Mouse (Mus musculus) E14TG2a.4 (cell line): ENCODE measurements at regions not wholly inside any gene's neighbourhood (a gene's known extent, or its start where the extent isn't known, plus 50 kb on each side); places are given as distances from the start of the nearest gene placed in this dataset.

Source experiments
- CTCF ChIP-seq: conservative IDR thresholded peaks from 2 replicates; pipeline ENCODE4 v1.5.1; 2014; ENCODE audit warnings: low read length
- NANOG ChIP-seq: IDR thresholded peaks from 2 replicates; pipeline ENCODE4 v1.6.1; 2014; ENCODE audit warnings: borderline replicate concordance, low read length, mixed read lengths
- POU5F1 ChIP-seq: IDR thresholded peaks from 2 replicates; pipeline ENCODE4 v1.6.1; 2014; ENCODE audit warnings: low read length, borderline replicate concordance

GRCm38 (mm10) chr7:36940611-36941010, 242.7 kb downstream of the Tshz3 start:
- TF ChIP-seq CTCF (no peak), NANOG (no peak), POU5F1 (no peak)
